Mouse (Mus musculus): Measurements from ENCODE around the gene Rhobtb1. TPM values are rescaled to one million over a fixed set of nuclear protein-coding genes. Genes with fewer than 3 reads are reported as not detected.

Gene Rhobtb1
- total and polyA plus RNA-seq, 2 experiments from 2014 or later: 12.1 to 16.9 TPM

DNA sequence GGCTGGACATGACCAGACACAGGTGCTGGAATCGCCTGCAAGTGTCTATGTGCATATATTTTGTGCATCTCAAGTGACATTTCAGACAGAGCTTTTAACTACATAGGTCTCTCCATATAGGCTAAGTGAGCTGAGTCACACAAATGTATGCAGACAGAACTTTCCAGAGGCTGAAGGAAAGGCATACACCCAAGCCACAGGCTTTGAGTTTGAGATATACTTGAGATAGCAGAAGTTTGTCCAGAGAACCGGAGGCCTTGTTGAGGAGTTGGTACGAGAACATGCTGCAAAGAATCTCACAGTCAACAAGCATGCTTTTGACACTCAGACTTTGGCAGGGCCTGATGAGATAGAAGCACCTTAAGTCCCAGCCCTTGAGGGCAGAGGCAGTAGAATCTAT lies 151.4 kb downstream of the Rhobtb1 start:
- H3K27ac ChIP-seq (ENCODE audit: low read depth, low read length): no peak overlapping the region
- TF ChIP-seq CTCF (IDR thresholded peaks at IDR 0.05; ENCODE audit: low read depth): no peak
- H3K9ac ChIP-seq: no peak overlapping the region
- no peaks in the 10 kb centered on the region for H3K4me1 ChIP-seq (ENCODE audit: insufficient read depth)
- 87% methylated on average over 3 of the region's 3 CpGs for WGBS
- H3K27me3 ChIP-seq (ENCODE audit: insufficient read depth, low read length): no peaks in the 10 kb centered on the region
- H3K9me3 ChIP-seq (ENCODE audit: low read length): no peaks in the 10 kb centered on the region
- DNase-seq (no peak), ATAC-seq (no peak)
- H3K4me3 ChIP-seq (ENCODE audit: low read depth, low read length): no peak overlapping the region
- H3K4me2 ChIP-seq (ENCODE audit: low read depth): no peak overlapping the region
- H3K36me3 ChIP-seq (ENCODE audit: insufficient read depth): no peaks in the 10 kb centered on the region

DNA sequence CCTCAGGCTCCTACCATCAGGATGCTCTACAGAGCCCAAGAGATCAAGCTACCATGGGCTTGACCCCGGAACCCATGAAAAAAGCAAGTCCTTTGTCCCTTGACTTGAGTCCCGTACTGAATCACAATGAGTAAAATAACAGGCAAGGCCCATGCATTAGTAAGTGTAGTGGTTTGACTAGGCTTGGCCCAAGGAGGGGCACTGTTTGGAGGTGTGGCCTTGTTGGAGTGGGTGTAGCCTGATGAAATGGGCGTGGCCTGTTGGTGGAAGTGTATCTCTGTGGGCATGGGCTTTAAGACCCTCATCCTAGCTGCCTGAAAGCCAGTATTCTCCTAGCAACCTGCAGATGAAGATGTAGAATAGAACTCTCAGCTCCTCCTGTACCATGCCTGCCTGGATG lies 153.6 kb downstream of the Rhobtb1 start:
- ATAC-seq (no peak), DNase-seq (no peak)
- H3K36me3 ChIP-seq (ENCODE audit: insufficient read depth): no peaks in the 10 kb centered on the region
- H3K4me2 ChIP-seq (ENCODE audit: low read depth): no peak overlapping the region
- H3K4me1 ChIP-seq (ENCODE audit: insufficient read depth): no peaks in the 10 kb centered on the region
- H3K9ac ChIP-seq: no peak overlapping the region
- H3K27ac ChIP-seq (ENCODE audit: low read depth, low read length): no peak overlapping the region
- H3K27me3 ChIP-seq (ENCODE audit: insufficient read depth, low read length): no peaks in the 10 kb centered on the region
- no peak for TF ChIP-seq CTCF (IDR thresholded peaks at IDR 0.05; ENCODE audit: low read depth)
- H3K9me3 ChIP-seq (ENCODE audit: low read length): no peaks in the 10 kb centered on the region
- H3K4me3 ChIP-seq (ENCODE audit: low read depth, low read length): no peak overlapping the region
- WGBS: 87% methylated on average over 3 of the region's 3 CpGs

DNA sequence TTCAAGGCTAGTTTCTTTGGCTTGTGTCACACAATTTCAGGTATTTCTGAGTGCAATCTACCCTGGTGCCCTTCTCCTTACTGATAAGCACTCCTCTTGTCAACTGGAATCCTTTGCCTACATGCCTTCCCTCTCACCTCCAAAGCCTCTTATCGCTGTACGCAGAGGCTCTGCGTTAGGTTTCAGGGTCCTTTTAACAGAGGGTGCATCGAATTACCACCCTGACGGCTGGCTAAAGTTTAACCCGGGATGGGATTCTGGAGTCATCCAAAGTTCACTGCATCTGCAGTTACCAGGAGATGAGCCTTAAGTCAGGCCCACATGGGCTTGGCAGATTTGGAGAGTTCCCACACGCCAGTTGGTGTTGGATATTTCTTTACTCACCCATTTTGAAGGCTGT lies 154.4 kb downstream of the Rhobtb1 start:
- Histone ChIP-seq H3K4me3 (ENCODE audit: low read depth, low read length) (no peak overlapping the region), H3K27ac (ENCODE audit: low read depth, low read length) (no peak overlapping the region), H3K4me2 (ENCODE audit: low read depth) (no peak overlapping the region), H3K9me3 (ENCODE audit: low read length) (no peaks in the 10 kb centered on the region), H3K27me3 (ENCODE audit: insufficient read depth, low read length) (no peaks in the 10 kb centered on the region), H3K4me1 (ENCODE audit: insufficient read depth) (no peaks in the 10 kb centered on the region), H3K9ac (no peak overlapping the region), H3K36me3 (ENCODE audit: insufficient read depth) (no peaks in the 10 kb centered on the region)
- no peak for DNase-seq
- WGBS: 91% methylated on average over 7 of the region's 7 CpGs
- ATAC-seq: no peak
- TF ChIP-seq CTCF (IDR thresholded peaks at IDR 0.05; ENCODE audit: low read depth): no peak

DNA sequence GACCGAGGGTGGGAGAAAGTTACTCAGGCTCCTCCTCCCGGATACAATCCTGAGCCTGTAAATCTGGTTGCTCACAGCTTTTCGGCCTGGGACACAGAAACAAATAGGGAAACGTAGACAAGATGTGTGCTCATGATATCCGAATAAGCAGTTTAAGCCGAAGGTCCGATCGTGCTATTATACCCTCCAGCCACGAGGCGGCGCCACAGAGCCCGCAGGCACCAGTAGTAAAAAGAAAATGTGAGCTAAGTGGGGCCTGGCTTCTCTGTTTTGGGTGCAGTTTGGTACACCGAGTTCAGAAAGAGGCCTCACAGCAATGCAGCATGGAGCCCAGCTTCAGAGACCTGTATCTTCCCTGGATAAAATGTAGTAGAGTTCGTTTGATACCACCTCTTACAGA lies 155.0 kb downstream of the Rhobtb1 start:
- WGBS: 76% methylated on average over 14 of the region's 14 CpGs
- H3K4me1 ChIP-seq (ENCODE audit: insufficient read depth): no peaks in the 10 kb centered on the region
- ATAC-seq (no peak), DNase-seq (no peak)
- no peak overlapping the region for H3K9ac ChIP-seq
- no peak overlapping the region for H3K4me2 ChIP-seq (ENCODE audit: low read depth)
- H3K9me3 ChIP-seq (ENCODE audit: low read length): no peaks in the 10 kb centered on the region
- no peak overlapping the region for H3K27ac ChIP-seq (ENCODE audit: low read depth, low read length)
- H3K27me3 ChIP-seq (ENCODE audit: insufficient read depth, low read length): no peaks in the 10 kb centered on the region
- H3K4me3 ChIP-seq (ENCODE audit: low read depth, low read length): no peak overlapping the region
- no peaks in the 10 kb centered on the region for H3K36me3 ChIP-seq (ENCODE audit: insufficient read depth)
- peak; percentile 59 for TF ChIP-seq CTCF (IDR thresholded peaks at IDR 0.05; ENCODE audit: low read depth)

DNA sequence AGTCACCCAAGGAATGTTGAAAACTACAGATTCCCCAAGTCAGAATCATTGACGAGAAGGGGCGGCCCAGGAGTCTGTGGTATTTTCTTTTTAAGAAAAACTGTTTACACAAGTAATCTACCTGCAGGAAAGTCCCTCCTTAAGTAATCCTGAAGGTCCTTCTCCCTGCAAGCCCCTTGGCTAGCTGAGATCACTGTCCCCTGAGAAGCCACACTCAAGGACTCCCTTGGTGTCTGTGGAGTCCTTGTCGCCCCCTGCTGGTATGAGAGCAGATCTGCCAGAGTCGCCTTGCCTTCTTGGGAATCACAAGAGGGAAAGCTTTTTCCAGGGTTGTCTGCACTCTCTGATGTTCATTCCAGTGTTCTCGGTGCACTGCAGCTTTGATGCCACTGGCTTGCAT lies 155.8 kb downstream of the Rhobtb1 start:
- DNase-seq: peak; percentile 78
- no peak overlapping the region for H3K9ac ChIP-seq
- no peak; the same call in 1 of the 2 replicates for ATAC-seq
- peak; percentile 83 for TF ChIP-seq CTCF (IDR thresholded peaks at IDR 0.05; ENCODE audit: low read depth)
- no peaks in the 10 kb centered on the region for H3K27me3 ChIP-seq (ENCODE audit: insufficient read depth, low read length)
- H3K4me3 ChIP-seq (ENCODE audit: low read depth, low read length): no peak overlapping the region
- H3K27ac ChIP-seq (ENCODE audit: low read depth, low read length): no peak overlapping the region
- no peak overlapping the region for H3K4me2 ChIP-seq (ENCODE audit: low read depth)
- WGBS: 44% methylated on average over 5 of the region's 5 CpGs
- no peaks in the 10 kb centered on the region for H3K36me3 ChIP-seq (ENCODE audit: insufficient read depth)
- no peaks in the 10 kb centered on the region for H3K4me1 ChIP-seq (ENCODE audit: insufficient read depth)
- H3K9me3 ChIP-seq (ENCODE audit: low read length): no peaks in the 10 kb centered on the region

DNA sequence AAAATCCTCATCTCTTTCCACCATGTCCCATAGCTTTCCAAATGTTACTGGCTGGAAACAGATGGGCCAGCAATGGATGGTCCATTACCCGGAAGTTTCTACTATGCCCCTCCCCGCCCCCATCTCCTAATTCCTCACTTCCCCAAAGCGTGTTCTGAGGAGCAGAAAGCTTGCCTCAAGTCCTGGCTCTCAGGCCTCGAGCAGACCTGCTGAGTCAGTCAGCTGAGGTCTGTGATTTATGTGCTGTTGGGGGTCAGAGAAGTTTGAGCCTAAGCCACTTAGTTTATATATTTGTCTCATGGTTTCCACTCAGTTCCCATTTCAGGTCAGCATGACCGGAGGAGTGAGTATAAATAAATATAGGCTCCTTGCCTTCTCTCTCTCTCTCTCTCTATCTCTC lies 157.9 kb downstream of the Rhobtb1 start:
- H3K4me2 ChIP-seq (ENCODE audit: low read depth): no peak overlapping the region
- no peaks in the 10 kb centered on the region for H3K27me3 ChIP-seq (ENCODE audit: insufficient read depth, low read length)
- H3K27ac ChIP-seq (ENCODE audit: low read depth, low read length): no peak overlapping the region
- H3K4me1 ChIP-seq (ENCODE audit: insufficient read depth): no peaks in the 10 kb centered on the region
- DNase-seq: no peak
- H3K9me3 ChIP-seq (ENCODE audit: low read length): no peaks in the 10 kb centered on the region
- no peak overlapping the region for H3K4me3 ChIP-seq (ENCODE audit: low read depth, low read length)
- 82% methylated on average over 5 of the region's 5 CpGs for WGBS
- ATAC-seq: no peak
- H3K9ac ChIP-seq: no peak overlapping the region
- no peaks in the 10 kb centered on the region for H3K36me3 ChIP-seq (ENCODE audit: insufficient read depth)
- TF ChIP-seq CTCF (IDR thresholded peaks at IDR 0.05; ENCODE audit: low read depth): no peak

DNA sequence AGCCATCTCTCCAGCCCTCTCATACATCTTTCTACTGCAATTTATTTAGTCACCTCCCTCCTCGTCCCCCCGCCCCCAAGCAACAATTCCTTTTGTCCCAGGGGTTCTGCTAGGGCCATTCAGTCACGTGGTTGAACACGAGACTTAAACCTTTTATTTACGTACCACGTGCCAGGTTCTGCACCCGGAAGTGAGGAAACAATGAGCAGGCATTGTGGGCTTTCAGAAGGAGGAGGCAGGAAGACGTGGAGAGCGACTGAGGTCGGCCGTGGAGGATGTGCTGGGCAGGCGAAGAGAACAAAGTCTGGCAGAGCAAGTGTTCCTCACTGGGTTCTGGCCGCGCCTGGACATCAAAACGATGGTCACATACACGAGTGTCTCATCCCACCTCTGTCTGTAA lies 160.6 kb downstream of the Rhobtb1 start:
- no peak overlapping the region for H3K9ac ChIP-seq
- H3K27me3 ChIP-seq (ENCODE audit: insufficient read depth, low read length): no peaks in the 10 kb centered on the region
- no peak for ATAC-seq
- no peaks in the 10 kb centered on the region for H3K36me3 ChIP-seq (ENCODE audit: insufficient read depth)
- no peak overlapping the region for H3K4me2 ChIP-seq (ENCODE audit: low read depth)
- no peak overlapping the region for H3K4me3 ChIP-seq (ENCODE audit: low read depth, low read length)
- no peak overlapping the region for H3K27ac ChIP-seq (ENCODE audit: low read depth, low read length)
- H3K4me1 ChIP-seq (ENCODE audit: insufficient read depth): no peaks in the 10 kb centered on the region
- H3K9me3 ChIP-seq (ENCODE audit: low read length): no peaks in the 10 kb centered on the region
- TF ChIP-seq CTCF (IDR thresholded peaks at IDR 0.05; ENCODE audit: low read depth): no peak
- no peak for DNase-seq
- 73% methylated on average over 16 of the region's 16 CpGs for WGBS

DNA sequence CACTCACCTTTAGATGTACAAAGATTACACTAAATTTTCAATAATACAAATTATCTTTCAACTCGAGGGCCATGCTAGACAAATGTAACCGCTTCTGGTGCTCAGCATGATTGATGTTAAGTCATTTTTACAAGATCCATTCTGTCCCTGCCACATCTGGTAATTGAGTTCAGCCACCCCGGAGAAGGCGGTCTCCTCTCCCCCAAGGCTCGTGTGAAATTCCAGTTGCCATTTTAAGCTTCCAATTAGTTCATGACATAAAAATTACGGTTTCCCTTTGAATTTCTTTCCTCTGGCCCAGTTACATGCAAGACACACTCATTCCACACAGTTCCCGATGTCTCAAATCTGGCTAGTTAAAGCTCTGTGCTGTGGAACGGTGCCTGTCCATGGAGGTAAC lies 162.7 kb downstream of the Rhobtb1 start:
- Histone ChIP-seq H3K4me1 (ENCODE audit: insufficient read depth) (no peaks in the 10 kb centered on the region), H3K4me3 (ENCODE audit: low read depth, low read length) (no peak overlapping the region), H3K27me3 (ENCODE audit: insufficient read depth, low read length) (no peaks in the 10 kb centered on the region), H3K36me3 (ENCODE audit: insufficient read depth) (no peaks in the 10 kb centered on the region), H3K27ac (ENCODE audit: low read depth, low read length) (no peak overlapping the region), H3K9me3 (ENCODE audit: low read length) (no peaks in the 10 kb centered on the region), H3K9ac (no peak overlapping the region), H3K4me2 (ENCODE audit: low read depth) (no peak overlapping the region)
- WGBS: 68% methylated on average over 8 of the region's 8 CpGs
- ATAC-seq: no peak
- DNase-seq: no peak
- no peak for TF ChIP-seq CTCF (IDR thresholded peaks at IDR 0.05; ENCODE audit: low read depth)

Measured in forebrain, postnatal 0 days (tissue).